Mouse (Mus musculus) ES-CJ7 (cell line): Measurements from ENCODE around the gene Ceacam16.

Source experiments
- DNase-seq: peaks from one replicate; pipeline ENCODE4 v3.0.0; 2011; ENCODE audit warnings: low read depth, low spot score

Ceacam16 gene

GRCm38 (mm10) chr7:19816224-19816771, 44.8 kb downstream of the Ceacam16 start:
- peak; percentile 96 for DNase-seq

- DNase-seq: peak; percentile 93
These were observed 45.5 kb downstream of the Ceacam16 start for GRCm38 (mm10) chr7:19815296-19816223.

- no peak for DNase-seq
These were observed 47.4 kb downstream of the Ceacam16 start for GRCm38 (mm10) chr7:19813579-19814122.

GRCm38 (mm10) chr7:19813161-19813560, 47.9 kb downstream of the Ceacam16 start:
- no peak for DNase-seq

GRCm38 (mm10) chr7:19811114-19811513, 50.0 kb downstream of the Ceacam16 start:
- DNase-seq: no peak

- peak; percentile 51 for DNase-seq
These were observed 51.7 kb downstream of the Ceacam16 start for GRCm38 (mm10) chr7:19809369-19809768.

- DNase-seq: no peak
These were observed 54.6 kb downstream of the Ceacam16 start for GRCm38 (mm10) chr7:19806356-19806969.

GRCm38 (mm10) chr7:19802995-19803394, 58.1 kb downstream of the Ceacam16 start:
- peak; percentile 58 for DNase-seq
